Mouse (Mus musculus) embryonic facial prominence, embryonic 15.5 days (tissue): Measurements from ENCODE around the gene L2hgdh. TPM values are rescaled to one million over a fixed set of nuclear protein-coding genes. Genes with fewer than 3 reads are reported as not detected.

Experiments
- ATAC-seq: fragments of 200-750 bp; cut with Nextera tagmentation; 2 replicates; pipeline ENCODE4 v1.8.0; 2017; ENCODE audit warnings: low read depth, moderate TSS enrichment; ENCODE audit not compliant: insufficient number of reproducible peaks, low FRiP score, low TSS enrichment
- H3K27ac ChIP-seq: fragments of 300-500 bp; sonication (generic); replicated peaks from 2 replicates; pipeline ENCODE4 v1.5.1; 2015; ENCODE audit warnings: mild to moderate bottlenecking, inconsistent platforms
- H3K27me3 ChIP-seq: fragments of 300-500 bp; sonication (generic); 2 replicates; pipeline ENCODE4 v1.6.1; 2015; ENCODE audit warnings: inconsistent platforms
- H3K36me3 ChIP-seq: fragments of 300-500 bp; sonication (generic); 2 replicates; pipeline ENCODE4 v1.6.1; 2015; ENCODE audit warnings: mild to moderate bottlenecking, inconsistent platforms
- H3K4me1 ChIP-seq: fragments of 300-500 bp; sonication (generic); 2 replicates; pipeline ENCODE4 v1.6.1; 2015; ENCODE audit warnings: inconsistent platforms
- H3K4me2 ChIP-seq: fragments of 300-500 bp; sonication (generic); replicated peaks from 2 replicates; pipeline ENCODE4 v1.6.1; 2015; ENCODE audit warnings: mild to moderate bottlenecking, inconsistent platforms
- H3K4me3 ChIP-seq: fragments of 300-500 bp; sonication (generic); replicated peaks from 2 replicates; pipeline ENCODE4 v1.5.1; 2015; ENCODE audit warnings: mild to moderate bottlenecking, inconsistent platforms
- H3K9ac ChIP-seq: fragments of 300-500 bp; sonication (generic); 2 replicates; pipeline ENCODE4 v1.6.1; 2015; ENCODE audit warnings: inconsistent platforms
- H3K9me3 ChIP-seq: fragments of 300-500 bp; sonication (generic); replicated peaks from 2 replicates; pipeline ENCODE4 v1.6.1; 2016; ENCODE audit warnings: inconsistent platforms
- WGBS: fragments of 180-500 bp; shearing (Covaris S2); methylation state at CpG from one replicate; pipeline ENCODE4 v1.1.7; 2015; 5-methylcytosine and 5-hydroxymethylcytosine counted together
- polyA plus RNA-seq: library from polyadenylated mRNA; unstranded; fragments of >200 nt; fragmentation: Nextera tagmentation; extraction: Ambion mirVana; gene quantifications from 2 replicates; pipeline ENCODE4 v1.2.1, GENCODE M21; 2015

The L2hgdh gene
- polyA plus RNA-seq, 1 experiment from 2014 or later = 17.2 TPM

DNA sequence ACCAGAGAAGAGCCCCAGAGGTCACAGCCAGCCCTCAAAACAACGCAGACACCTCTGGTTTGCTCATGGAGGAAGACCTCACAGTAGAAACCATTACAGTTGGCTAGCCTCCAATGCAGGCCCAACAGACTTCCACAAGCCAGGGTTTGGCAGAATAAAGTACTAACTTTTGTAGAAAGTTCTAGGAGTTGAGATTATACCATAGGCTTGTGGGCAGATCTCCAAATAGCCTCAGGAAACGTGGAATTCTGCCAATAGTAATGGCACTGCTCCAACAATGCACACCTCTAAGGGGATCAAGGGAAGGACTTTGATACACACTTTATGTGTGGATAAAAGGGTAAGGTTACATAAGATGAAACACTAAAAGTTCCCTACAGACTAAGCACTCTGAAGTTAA is 36.3 kb downstream of the L2hgdh start:
- H3K4me3 ChIP-seq = no peak overlapping the region
- 0 out of 2 replicates have a peak, but pooled peaks have one; percentile 54 for ATAC-seq
- H3K9ac ChIP-seq = no peak overlapping the region
- no peaks in the 10 kb centered on the region for H3K36me3 ChIP-seq
- H3K4me2 ChIP-seq = no peak overlapping the region
- no peak overlapping the region; the same call in 1 of the 2 replicates for H3K27ac ChIP-seq
- H3K27me3 ChIP-seq = no peaks in the 10 kb centered on the region
- peaks cover 4% of the 10 kb centered on the region for H3K4me1 ChIP-seq
- WGBS = 60% methylated on average over 2 of the region's 2 CpGs
- no peaks in the 10 kb centered on the region for H3K9me3 ChIP-seq

DNA sequence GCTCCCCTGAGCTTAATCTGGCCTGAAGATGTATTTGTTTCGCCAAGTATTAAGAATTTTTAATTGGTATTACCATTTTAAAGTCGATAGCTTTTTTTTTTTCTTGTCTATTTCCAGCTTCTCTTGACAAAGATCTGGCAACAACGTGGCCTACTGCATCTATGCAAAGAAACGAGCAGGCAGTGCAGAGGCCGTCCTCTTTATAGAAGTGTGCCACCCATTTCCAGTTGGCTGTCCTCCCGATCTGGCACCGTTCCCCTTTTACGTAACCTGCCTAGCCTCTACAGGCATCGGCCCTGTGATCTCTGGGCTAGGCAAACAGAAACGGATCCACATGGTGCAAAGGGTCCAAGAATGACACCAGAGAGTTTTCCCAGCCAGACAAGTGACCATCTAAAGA is 41.1 kb downstream of the L2hgdh start:
- peaks cover 17% of the 10 kb centered on the region for H3K4me1 ChIP-seq
- H3K27me3 ChIP-seq = no peaks in the 10 kb centered on the region
- H3K4me3 ChIP-seq = no peak overlapping the region
- 32% methylated on average over 10 of the region's 10 CpGs for WGBS
- H3K4me2 ChIP-seq = no peak overlapping the region
- H3K9ac ChIP-seq = no peak overlapping the region
- H3K36me3 ChIP-seq = no peaks in the 10 kb centered on the region
- H3K27ac ChIP-seq = no peak overlapping the region
- H3K9me3 ChIP-seq = no peaks in the 10 kb centered on the region
- ATAC-seq = no peak

DNA sequence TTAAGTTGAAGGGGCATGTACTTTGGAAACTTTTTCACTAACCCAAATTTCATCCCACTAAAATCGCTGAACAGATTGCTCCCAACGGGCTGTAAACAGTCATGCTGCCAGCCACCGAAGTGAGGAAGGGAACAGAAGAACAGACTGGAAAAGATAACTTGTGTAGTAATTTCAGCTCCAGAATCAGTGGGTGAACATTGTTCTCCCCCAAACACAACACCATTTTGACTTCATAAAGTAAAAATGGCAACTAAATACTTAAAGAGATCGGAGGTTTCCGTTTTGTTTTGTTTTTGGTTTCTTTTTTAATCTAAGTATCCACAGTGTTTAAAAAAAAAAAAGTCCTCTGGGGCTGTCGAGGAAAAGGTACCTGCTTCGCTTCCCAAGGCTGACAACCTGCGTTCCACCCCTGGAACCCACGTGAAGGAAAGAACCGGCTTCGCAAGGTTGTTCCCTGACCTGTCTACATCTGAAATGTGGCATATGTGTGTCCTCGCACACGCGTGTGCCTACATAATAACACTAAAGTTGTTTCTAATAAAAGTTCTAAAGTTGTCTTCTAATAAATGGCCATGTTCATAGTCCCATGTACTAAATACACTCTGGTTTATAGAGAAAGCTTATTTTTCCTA is 41.8 kb downstream of the L2hgdh start:
- no peak overlapping the region for H3K9ac ChIP-seq
- H3K36me3 ChIP-seq = no peaks in the 10 kb centered on the region
- 37% methylated on average over 14 of the region's 14 CpGs for WGBS
- H3K4me3 ChIP-seq = peak overlapping the region; percentile 98
- H3K27me3 ChIP-seq = no peaks in the 10 kb centered on the region
- ATAC-seq = no peak
- peak overlapping the region; percentile 68 for H3K4me2 ChIP-seq
- H3K4me1 ChIP-seq = peaks cover 17% of the 10 kb centered on the region
- H3K27ac ChIP-seq = no peak overlapping the region; the same call in 1 of the 2 replicates
- no peaks in the 10 kb centered on the region for H3K9me3 ChIP-seq

DNA sequence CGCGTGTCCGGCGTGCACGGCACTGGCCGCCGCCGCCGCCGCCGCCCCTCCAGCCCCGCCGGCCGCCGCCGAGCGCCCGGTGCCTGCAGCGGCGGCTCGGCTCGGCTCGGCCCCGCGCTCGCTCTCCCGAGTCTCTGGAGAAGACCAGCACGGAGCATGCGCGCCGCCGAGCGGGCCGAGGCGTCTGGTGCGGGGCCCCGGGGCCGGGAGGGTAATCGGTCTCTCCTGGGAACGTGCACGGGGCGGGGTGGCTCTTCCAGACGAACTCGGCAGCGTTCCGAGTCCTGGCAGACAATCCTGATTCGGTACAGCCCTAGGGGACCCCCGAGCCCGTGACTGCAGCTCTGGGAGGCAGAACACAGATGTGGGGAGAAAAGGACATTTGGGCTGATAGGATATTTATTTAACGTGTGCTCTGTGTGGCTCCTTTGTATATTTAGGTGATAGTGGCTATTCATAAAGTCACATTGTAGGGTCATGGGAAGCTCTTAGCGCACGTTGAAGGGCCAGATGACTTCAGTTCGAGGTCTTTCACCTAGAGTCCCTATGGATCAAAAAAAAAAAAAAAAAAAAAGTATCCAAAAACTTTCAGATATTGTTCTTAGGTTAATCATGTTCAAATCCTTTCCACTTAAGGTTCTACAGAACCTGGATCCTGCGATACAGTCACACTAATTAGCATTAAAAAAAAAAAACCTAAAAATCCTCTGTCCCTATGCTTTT is 42.4 kb downstream of the L2hgdh start:
- no peaks in the 10 kb centered on the region for H3K9me3 ChIP-seq
- H3K4me3 ChIP-seq = peak overlapping the region; percentile 98
- peak overlapping the region; percentile 97 for H3K27ac ChIP-seq
- peaks cover 17% of the 10 kb centered on the region for H3K4me1 ChIP-seq
- H3K9ac ChIP-seq = peak overlapping the region; percentile 95
- no peaks in the 10 kb centered on the region for H3K27me3 ChIP-seq
- H3K36me3 ChIP-seq = no peaks in the 10 kb centered on the region
- WGBS = under 1% methylated on average over 34 of the region's 54 CpGs
- peak; percentile 91 for ATAC-seq
- H3K4me2 ChIP-seq = peak overlapping the region; percentile 68

DNA sequence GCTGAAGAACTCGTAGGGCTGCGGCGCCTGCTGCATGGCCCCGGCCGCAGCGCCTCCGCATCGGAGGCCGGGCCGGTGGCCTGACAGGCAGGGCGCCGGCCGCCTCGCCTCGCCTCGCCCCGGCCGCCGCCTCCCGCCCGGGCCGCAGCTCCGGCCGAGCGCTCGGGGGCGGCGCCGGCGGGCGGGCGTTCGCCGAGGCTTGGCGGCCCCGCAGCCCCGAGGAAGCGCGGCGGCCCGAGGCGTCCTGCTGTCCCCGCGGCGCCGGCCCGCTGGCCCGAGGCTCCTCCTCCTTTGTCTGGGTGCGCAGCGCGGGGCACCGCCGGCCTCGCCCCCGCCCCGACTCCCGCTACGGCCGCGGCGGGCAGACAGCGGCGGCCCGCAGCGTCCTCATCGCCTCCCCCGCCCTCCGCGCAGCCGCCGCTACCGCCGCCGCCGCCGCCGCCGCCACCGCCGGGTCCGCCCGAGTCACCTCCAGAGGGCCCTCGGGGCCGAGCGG is 43.1 kb downstream of the L2hgdh start, which contains the start of gene Sos2:
TSS of gene Sos2 (minus strand) at position 287 of the 496 bp plus-strand sequence.
- H3K9me3 ChIP-seq = no peaks in the 10 kb centered on the region
- H3K4me2 ChIP-seq = peak within 1 kb of the TSS; percentile 68
- peak within 1 kb of the TSS; percentile 97 for H3K27ac ChIP-seq
- H3K27me3 ChIP-seq = no peaks in the 10 kb centered on the region
- WGBS = under 1% methylated on average over 49 of the region's 85 CpGs
- peak within 1 kb of the TSS; percentile 98 for H3K4me3 ChIP-seq
- H3K4me1 ChIP-seq = peaks cover 17% of the 10 kb centered on the region
- peak within 1 kb of the TSS; percentile 95 for H3K9ac ChIP-seq
- no peaks in the 10 kb centered on the region for H3K36me3 ChIP-seq
- ATAC-seq = peak; percentile 85

DNA sequence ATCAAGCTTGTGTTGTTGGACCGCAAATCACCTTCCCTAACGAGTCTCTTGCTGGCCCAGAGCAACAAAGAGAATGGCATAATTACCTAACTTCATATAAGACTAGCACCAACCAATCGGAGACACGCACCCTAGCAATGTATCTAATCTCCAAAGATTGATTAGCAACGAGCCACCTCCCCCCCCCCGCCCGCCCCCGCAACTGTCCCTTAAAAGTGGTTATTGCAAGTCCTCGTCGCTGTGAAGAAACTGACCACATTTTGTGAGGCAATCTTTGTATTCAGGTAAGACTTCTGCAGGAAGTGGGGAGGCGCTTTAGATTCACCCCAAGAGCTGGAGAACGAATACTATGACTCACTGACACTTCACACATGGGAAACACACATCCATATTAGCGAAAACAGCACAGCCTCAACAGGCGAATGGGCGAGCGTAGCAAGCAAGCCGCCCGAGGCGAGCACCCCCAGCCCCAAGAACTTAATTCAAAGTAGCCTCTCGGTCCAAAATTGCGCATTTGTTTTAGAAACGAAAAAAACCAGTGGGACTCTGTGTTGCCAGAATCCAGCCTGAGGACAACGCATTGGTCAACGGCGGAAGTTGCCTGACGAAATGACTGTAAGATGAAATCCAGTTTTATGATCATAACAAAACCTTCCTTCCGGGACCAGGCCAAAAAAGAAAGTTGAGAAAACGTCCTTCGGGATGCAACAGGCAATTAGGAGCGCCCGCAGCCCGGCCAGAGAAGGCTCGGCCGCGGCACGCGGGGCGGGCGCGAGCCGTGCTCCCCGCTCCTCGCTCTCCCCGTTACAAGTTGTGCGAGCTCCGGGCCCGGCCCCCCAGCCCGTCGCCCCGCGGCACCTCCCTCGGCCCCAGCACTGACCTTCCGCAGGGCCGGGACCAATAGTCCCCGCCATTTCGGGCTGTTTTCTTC is 43.8 kb downstream of the L2hgdh start:
- H3K27me3 ChIP-seq = no peaks in the 10 kb centered on the region
- peaks cover 22% of the 10 kb centered on the region for H3K4me1 ChIP-seq
- peak overlapping the region; percentile 98 for H3K4me3 ChIP-seq
- H3K36me3 ChIP-seq = no peaks in the 10 kb centered on the region
- under 1% methylated on average over 56 of the region's 56 CpGs for WGBS
- H3K9me3 ChIP-seq = no peaks in the 10 kb centered on the region
- H3K4me2 ChIP-seq = peak overlapping the region; percentile 68
- ATAC-seq = peak; percentile 51; the same call in 1 of the 2 replicates
- peak overlapping the region; percentile 97 for H3K27ac ChIP-seq
- H3K9ac ChIP-seq = peak overlapping the region; percentile 95

DNA sequence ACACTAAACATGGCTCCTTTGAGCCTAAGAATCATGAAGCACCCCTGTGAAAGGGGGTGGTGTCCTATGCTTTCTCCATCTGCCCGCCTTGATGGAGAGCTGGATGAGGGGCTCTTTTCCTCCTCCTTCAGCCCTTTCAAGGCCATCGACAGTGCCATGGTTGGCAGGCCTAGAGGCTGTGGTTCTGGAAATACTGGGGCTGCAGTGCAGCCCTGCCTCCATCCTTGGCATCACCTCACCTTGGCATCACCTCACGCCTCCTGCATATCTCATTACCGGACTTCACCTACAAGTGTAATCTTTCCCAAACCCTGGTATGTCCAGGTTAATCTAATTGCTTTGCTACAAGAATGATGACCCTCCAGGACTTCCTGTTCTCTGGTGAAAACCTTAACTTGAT is 48.5 kb downstream of the L2hgdh start:
- Histone ChIP-seq H3K27ac (no peak overlapping the region), H3K4me2 (no peak overlapping the region), H3K9me3 (no peaks in the 10 kb centered on the region), H3K4me1 (peaks cover 24% of the 10 kb centered on the region), H3K9ac (no peak overlapping the region), H3K36me3 (no peaks in the 10 kb centered on the region), H3K27me3 (no peaks in the 10 kb centered on the region), H3K4me3 (no peak overlapping the region)
- ATAC-seq = no peak
- 84% methylated on average over 4 of the region's 4 CpGs for WGBS

DNA sequence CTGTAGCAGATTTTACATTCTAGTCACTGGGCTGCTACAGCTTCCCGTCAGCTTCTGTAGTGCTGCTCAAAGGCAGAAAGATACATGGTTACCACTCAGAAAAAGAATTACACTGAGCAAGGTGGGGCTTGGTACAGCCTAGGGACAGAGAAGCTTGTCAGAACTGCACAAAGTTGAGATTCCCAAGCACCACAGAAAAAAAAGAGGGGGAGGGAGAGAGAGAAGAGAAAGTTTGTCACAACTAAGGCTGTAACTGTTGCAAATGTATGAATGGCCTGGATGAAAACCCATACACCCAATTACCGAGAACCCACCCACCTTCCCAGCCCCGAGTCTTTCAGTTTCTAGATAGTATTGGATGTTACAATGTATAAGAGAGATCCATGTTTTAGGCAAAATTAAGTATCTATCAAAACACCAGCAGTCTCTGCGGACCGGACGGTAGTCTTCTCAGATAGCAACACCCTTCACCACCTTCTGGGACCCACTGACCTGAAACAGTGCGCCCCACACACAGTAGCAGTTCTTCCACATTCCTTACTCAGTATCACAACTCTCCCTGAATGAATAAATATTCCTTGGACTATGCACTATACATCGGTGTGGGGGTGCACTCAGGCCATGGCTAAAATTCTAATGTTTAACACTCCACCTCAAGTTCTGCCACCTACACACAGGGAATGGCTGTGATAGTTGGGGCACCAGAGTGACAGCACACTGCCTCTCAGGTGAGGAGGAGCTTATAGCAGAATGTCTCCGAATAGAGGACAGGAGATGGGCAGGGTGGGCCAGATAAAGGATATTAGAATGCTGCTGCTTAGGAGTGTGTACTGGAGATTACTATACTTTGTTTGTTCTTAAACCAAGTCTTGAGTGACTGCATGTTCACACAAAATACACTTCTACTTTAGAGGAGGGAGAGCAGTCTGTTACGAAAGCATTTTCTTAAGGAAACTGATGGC is 49.8 kb downstream of the L2hgdh start:
- WGBS = 81% methylated on average over 10 of the region's 10 CpGs
- H3K4me3 ChIP-seq = no peak overlapping the region

DNA sequence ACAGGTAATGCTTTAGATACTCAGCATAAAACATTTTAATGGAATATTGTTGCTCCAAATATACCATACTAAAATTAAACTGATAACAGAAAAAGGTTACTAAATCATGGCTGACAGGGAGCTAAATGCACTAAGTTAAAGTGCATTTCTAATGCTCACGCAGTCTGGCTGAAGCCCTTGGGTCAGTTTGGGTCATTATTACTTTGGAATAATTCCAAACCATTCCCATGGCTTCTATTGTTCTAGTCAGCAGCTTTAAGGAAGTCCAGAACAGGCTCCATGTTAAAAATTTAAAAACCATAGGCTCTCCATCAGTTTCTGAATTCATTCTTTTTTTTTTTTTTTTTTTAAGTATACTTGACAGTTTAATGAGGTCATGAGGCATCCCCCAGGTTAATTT is 50.5 kb downstream of the L2hgdh start:
- Histone ChIP-seq H3K4me1 (peaks cover 15% of the 10 kb centered on the region), H3K9ac (no peak overlapping the region), H3K9me3 (no peaks in the 10 kb centered on the region), H3K36me3 (no peaks in the 10 kb centered on the region), H3K4me2 (no peak overlapping the region), H3K27me3 (no peaks in the 10 kb centered on the region), H3K27ac (no peak overlapping the region), H3K4me3 (no peak overlapping the region)
- no peak for ATAC-seq
- WGBS = 73% methylated on average over 1 of the region's 1 CpGs

More for the DNA sequence above, 49.8 kb downstream of the L2hgdh start:
- no peaks in the 10 kb centered on the region for H3K27me3 ChIP-seq
- no peaks in the 10 kb centered on the region for H3K36me3 ChIP-seq
- H3K4me2 ChIP-seq = no peak overlapping the region
- no peak overlapping the region for H3K27ac ChIP-seq
- no peaks in the 10 kb centered on the region for H3K9me3 ChIP-seq
- peaks cover 17% of the 10 kb centered on the region for H3K4me1 ChIP-seq
- H3K9ac ChIP-seq = no peak overlapping the region
- ATAC-seq = no peak

DNA sequence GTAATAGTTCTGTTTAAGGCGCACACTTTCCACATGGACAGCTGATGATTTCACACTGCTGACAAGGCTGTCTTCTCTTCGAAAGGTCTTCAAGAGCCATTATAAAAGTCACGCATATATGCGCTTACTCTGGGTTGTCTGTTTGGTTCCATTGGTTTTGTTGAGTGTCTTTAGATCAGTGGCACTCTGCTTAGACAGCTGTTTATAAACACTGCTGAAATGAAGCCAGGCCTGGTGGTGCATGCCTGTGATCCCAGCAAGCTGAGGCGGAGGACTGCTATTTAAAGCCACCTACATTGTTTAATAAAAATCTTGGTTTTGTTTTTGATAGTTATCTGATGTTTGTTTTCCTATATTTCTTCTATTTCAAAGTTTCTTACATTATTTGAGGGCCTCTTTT is 58.0 kb downstream of the L2hgdh start:
- Histone ChIP-seq H3K4me2 (no peak overlapping the region), H3K4me3 (no peak overlapping the region), H3K36me3 (0 out of 2 replicates have a peak, but pooled peaks cover 5% of the 10 kb centered on the region), H3K4me1 (no peaks in the 10 kb centered on the region), H3K9ac (no peak overlapping the region), H3K27me3 (no peaks in the 10 kb centered on the region), H3K9me3 (no peaks in the 10 kb centered on the region), H3K27ac (no peak overlapping the region)
- 91% methylated on average over 5 of the region's 5 CpGs for WGBS
- no peak for ATAC-seq
